Mouse (Mus musculus): ENCODE data around the gene L3mbtl2.
"Not testable (repeated sequence)": the region's sequence is repeated elsewhere in the genome, so short reads cannot be mapped to it uniquely, and the experiment has no call there.

L3mbtl2 gene

GRCm38 (mm10) chr15:81663697-81664561, at the start of gene L3mbtl2:
Gene L3mbtl2 (plus strand): TSS chr15:81663889.
- peak; percentile 83 for DNase-seq (ENCODE audit: low spot score)

- no peak for DNase-seq (ENCODE audit: low spot score)
Measured at GRCm38 (mm10) chr15:81649516-81650455, 13.9 kb upstream of the L3mbtl2 start.

DNA sequence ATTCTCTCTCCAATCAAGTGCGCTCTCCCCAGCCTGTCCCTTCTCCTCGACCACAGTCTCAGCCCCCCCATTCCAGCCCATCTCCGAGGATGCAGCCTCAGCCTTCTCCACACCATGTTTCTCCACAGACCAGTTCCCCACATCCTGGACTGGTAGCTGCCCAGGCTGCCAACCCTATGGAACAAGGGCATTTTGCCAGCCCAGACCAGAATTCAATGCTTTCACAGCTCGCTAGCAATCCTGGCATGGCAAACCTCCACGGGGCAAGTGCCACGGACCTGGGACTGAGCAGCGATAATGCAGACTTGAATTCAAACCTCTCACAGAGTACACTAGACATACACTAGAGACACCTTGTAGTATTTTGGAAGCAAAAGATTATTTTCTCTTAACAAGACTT, 13.1 kb upstream of the L3mbtl2 start:
- DNase-seq (ENCODE audit: low spot score) = no peak

DNA sequence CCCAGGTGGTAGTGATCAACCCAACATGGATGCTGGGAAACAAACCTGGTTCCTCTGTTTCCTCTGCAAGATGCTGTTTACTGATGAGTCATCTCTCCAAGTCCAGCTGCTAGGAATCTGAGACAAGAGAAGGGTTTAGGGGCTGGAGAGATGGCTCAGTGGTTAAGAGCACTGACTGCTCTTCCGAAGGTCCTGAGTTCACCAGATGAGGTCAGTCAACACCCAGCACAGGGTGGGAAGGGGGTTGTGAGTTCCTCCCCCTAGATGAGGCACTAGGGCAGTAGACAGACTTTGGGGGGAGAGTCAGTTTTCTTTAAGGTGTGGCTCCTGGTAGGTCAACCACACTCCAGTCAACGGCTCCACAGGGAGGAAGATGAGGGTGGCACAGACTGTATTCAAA, 2.0 kb upstream of the L3mbtl2 start:
- no peak for DNase-seq (ENCODE audit: low spot score)

GRCm38 (mm10) chr15:81663281-81663680, 408 bp upstream of the L3mbtl2 start:
- no peak for DNase-seq (ENCODE audit: low spot score)

DNA sequence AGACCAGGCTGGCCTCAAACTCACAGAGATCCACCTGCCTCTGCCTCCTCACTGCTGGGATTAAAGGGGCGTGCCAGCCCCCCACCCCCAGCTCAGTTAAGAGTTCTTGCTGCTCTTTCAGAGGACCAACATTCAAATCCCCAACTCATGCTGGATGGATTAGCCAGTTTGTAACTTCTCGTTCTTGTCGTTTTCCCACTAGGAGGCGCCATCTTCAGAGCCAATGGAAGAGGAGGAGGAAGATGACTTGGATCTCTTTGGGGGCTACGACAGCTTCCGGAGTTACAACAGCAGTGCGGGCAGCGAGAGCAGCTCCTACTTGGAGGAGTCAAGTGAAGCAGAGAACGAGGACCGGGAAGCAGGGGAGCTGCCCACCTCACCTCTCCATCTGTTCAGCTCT, 3.3 kb downstream of the L3mbtl2 start:
- no peak for DNase-seq (ENCODE audit: low spot score)

- DNase-seq (ENCODE audit: low spot score) = no peak
Measured at GRCm38 (mm10) chr15:81670231-81670640, 6.5 kb downstream of the L3mbtl2 start.

GRCm38 (mm10) chr15:81676637-81677036, 12.9 kb downstream of the L3mbtl2 start:
- no peak for DNase-seq (ENCODE audit: low spot score)

- no peak for DNase-seq (ENCODE audit: low spot score)
Measured at GRCm38 (mm10) chr15:81680301-81680805, 16.7 kb downstream of the L3mbtl2 start.

GRCm38 (mm10) chr15:81693366-81693966, 29.8 kb downstream of the L3mbtl2 start:
- no peak for DNase-seq (ENCODE audit: low spot score)

GRCm38 (mm10) chr15:81693967-81694881, 30.5 kb downstream of the L3mbtl2 start:
- DNase-seq (ENCODE audit: low spot score) = peak; percentile 65

DNA sequence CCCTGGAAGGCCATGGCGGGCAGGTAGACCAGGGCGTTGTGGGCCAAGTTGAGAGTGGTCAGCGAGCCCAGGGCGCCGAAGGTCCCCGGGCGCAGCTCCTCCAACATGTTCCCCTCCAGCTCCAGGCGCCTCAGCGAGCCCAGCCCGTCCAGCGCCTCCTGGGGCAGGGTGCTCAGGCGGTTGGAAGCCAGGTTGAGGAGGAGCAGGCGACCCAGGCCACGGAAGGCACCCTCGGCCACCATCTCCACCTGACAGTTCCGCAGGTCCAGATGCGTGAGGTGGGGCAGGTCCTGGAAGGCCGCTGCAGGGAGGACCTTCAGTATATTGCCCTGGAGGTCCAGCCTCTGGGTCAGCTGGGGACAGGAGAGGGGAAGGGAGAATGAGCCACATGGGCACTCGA, 31.2 kb downstream of the L3mbtl2 start:
- no peak for DNase-seq (ENCODE audit: low spot score)

GRCm38 (mm10) chr15:81697175-81697574, 33.5 kb downstream of the L3mbtl2 start, which contains the start of gene Chadl:
Gene Chadl (minus strand): TSS chr15:81697287.
- no peak for DNase-seq (ENCODE audit: low spot score)

GRCm38 (mm10) chr15:81697847-81698246, 34.2 kb downstream of the L3mbtl2 start:
- DNase-seq (ENCODE audit: low spot score) = no peak

DNA sequence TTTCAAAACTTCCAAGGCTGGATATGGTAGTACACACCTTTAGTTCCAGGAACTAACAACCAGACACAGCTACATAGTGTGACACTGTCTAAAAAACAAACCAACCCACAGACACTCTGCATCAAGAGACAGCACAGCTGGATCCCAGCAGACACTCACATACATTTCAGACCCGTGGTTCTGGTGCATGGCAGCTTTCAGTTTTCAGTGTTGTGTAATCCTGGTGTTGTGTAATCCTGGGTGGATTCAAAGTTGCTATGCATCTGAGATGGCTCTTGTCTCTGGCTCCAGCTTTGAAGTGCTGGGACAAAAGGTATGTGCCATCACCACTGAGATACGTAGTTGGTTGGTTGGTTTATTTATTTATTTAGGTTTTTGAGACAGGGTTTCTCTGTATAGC, 34.8 kb downstream of the L3mbtl2 start:
- DNase-seq (ENCODE audit: low spot score) = no peak

DNA sequence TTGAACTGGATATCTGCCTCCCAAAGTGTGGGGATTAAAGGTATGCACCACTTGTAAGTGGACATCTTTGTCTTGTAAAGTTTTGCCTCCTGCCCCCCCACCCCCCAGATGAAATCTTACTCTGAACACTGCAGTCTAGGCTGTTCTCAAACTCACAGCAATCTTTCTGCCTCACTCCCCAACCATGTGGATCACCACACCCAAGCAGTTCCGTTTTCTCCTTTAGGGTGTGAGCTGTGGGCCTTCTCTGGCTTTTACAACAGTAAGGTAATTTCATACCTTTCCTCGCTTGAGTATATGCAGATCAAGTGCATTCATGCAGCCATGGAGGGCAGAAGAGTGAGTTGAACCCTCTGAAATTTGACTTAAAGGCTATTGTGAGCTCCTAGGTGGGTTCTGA, 36.5 kb downstream of the L3mbtl2 start:
- DNase-seq (ENCODE audit: low spot score) = no peak

DNA sequence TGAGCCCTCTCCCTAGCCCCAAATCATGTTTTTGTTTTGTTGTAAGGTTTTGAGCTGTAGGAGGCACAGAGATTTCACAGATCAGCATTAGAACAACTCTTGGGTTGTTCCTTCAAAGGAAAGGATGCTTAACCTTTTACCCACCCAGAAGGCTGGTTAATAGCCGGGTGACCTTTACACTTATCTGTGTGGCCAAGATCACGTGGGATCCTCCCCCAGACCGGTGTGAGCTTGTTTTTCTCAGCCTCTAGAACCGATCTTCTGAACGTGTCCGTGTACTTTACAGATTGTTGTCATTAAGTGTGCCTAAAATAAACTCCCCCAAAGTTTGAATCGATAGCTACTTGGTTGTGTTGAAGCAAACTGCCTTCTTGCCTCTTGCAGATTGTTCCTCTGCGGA, 36.9 kb downstream of the L3mbtl2 start:
- no peak for DNase-seq (ENCODE audit: low spot score)

- DNase-seq (ENCODE audit: low spot score) = not testable (repeated sequence)
Measured at GRCm38 (mm10) chr15:81701350-81701749, 37.7 kb downstream of the L3mbtl2 start.

- no peak for DNase-seq (ENCODE audit: low spot score)
Measured at GRCm38 (mm10) chr15:81702306-81703093, 38.8 kb downstream of the L3mbtl2 start.

- no peak for DNase-seq (ENCODE audit: low spot score)
Measured at GRCm38 (mm10) chr15:81703094-81703489, 39.4 kb downstream of the L3mbtl2 start.
